Mouse (Mus musculus) CH12.LX (cell line): ENCODE results near the gene Narf.

Experiments
- BHLHE40 ChIP-seq: IDR thresholded peaks from 2 replicates; pipeline ENCODE4 v1.6.1; 2011; ENCODE audit warnings: mild to moderate bottlenecking, low read depth, low read length, improper control_type of control experiment
- CTCF ChIP-seq, 2 experiments: IDR thresholded peaks in 1 of 2; conservative IDR thresholded peaks in 1 of 2; 2 replicates each; pipeline ENCODE4 v1.5.1; 2011 to 2012; ENCODE audit warnings: low read depth in 2 of 2, low read length in 2 of 2, improper control_type of control experiment in 1 of 2, inconsistent platforms in 1 of 2, mild to moderate bottlenecking in 1 of 2, moderate library complexity in 1 of 2
- EP300 ChIP-seq: IDR thresholded peaks from 2 replicates; pipeline ENCODE4 v1.6.1; 2011; ENCODE audit warnings: low read length, improper control_type of control experiment
- HCFC1 ChIP-seq: IDR thresholded peaks from 2 replicates; pipeline ENCODE4 v1.6.1; 2012; ENCODE audit warnings: low read depth, mild to moderate bottlenecking, inconsistent platforms, low read length, improper control_type of control experiment
- MAFK ChIP-seq: IDR thresholded peaks from 2 replicates; pipeline ENCODE4 v1.6.1; 2011; ENCODE audit warnings: low read length, improper control_type of control experiment; ENCODE audit not compliant: insufficient replicate concordance
- MEF2A ChIP-seq: IDR thresholded peaks from 2 replicates; pipeline ENCODE4 v1.6.1; 2014; ENCODE audit warnings: low read depth, mild to moderate bottlenecking, inconsistent platforms, low read length, improper control_type of control experiment, borderline replicate concordance
- MXI1 ChIP-seq: IDR thresholded peaks from 2 replicates; pipeline ENCODE4 v1.6.1; 2011; ENCODE audit warnings: mild to moderate bottlenecking, low read depth, low read length, improper control_type of control experiment
- POLR2A ChIP-seq: IDR thresholded peaks from 2 replicates; pipeline ENCODE4 v1.6.1; 2011; ENCODE audit warnings: low read depth, mild to moderate bottlenecking, improper control_type of control experiment, low read length
- POLR2AphosphoS2 ChIP-seq: IDR thresholded peaks from 2 replicates; pipeline ENCODE4 v1.6.1; 2011; ENCODE audit warnings: low read depth, low read length, improper control_type of control experiment
- TCF12 ChIP-seq: IDR thresholded peaks from 2 replicates; pipeline ENCODE4 v1.6.1; 2014; ENCODE audit warnings: low read depth, mild to moderate bottlenecking, inconsistent platforms, low read length, improper control_type of control experiment
- USF1 ChIP-seq: IDR thresholded peaks from 2 replicates; pipeline ENCODE4 v1.6.1; 2014; ENCODE audit warnings: low read depth, mild to moderate bottlenecking, inconsistent platforms, low read length, improper control_type of control experiment
- ZC3H11A ChIP-seq: IDR thresholded peaks from 2 replicates; pipeline ENCODE4 v1.6.1; 2012; ENCODE audit warnings: low read depth, mild to moderate bottlenecking, inconsistent platforms, low read length, improper control_type of control experiment
- ZKSCAN1 ChIP-seq: IDR thresholded peaks from 2 replicates; pipeline ENCODE4 v1.6.1; 2012; ENCODE audit warnings: low read depth, inconsistent platforms, low read length, improper control_type of control experiment, borderline replicate concordance
- ZNF384 ChIP-seq: IDR thresholded peaks from 2 replicates; pipeline ENCODE4 v1.6.1; 2012; ENCODE audit warnings: low read depth, low read length, improper control_type of control experiment, inconsistent platforms

- no peak for TF ChIP-seq CTCF (conservative IDR thresholded peaks at IDR 0.05 in 1 of 2, IDR thresholded peaks at IDR 0.05 in 1 of 2; ENCODE audit: low read depth in 2 of 2, low read length in 2 of 2)
- no peak for TF ChIP-seq MEF2A
- TF ChIP-seq USF1: no peak
- TF ChIP-seq ZKSCAN1: no peak
- TF ChIP-seq TCF12: no peak
- TF ChIP-seq POLR2A: no peak
- no peak for TF ChIP-seq BHLHE40
- no peak for TF ChIP-seq MXI1
- no peak for TF ChIP-seq EP300
- no peak for TF ChIP-seq ZNF384
- TF ChIP-seq ZC3H11A: no peak
- TF ChIP-seq POLR2AphosphoS2: no peak
- TF ChIP-seq HCFC1: no peak
- no peak for TF ChIP-seq MAFK
Observed at GRCm38 (mm10) chr11:121198622-121199021, 38.4 kb upstream of the Narf start.
